Mouse (Mus musculus) heart, adult 2 months (tissue): ENCODE results near the gene Slc39a11.

ENCODE experiments used
- CTCF ChIP-seq: fragments of 200-600 bp; IDR thresholded peaks from 2 replicates; pipeline ENCODE4 v1.8.1; 2022; ENCODE audit warnings: antibody characterized with exemption, mild to moderate bottlenecking, moderate library complexity
- EP300 ChIP-seq: fragments of 200-500 bp; IDR thresholded peaks from 2 replicates; pipeline ENCODE4 v1.6.1; 2011; ENCODE audit warnings: low read depth, low read length, control low read depth; ENCODE audit not compliant: insufficient read depth
- POLR2A ChIP-seq: fragments of 200-500 bp; IDR thresholded peaks from 2 replicates; pipeline ENCODE4 v1.6.1; 2011; ENCODE audit warnings: mild to moderate bottlenecking, low read depth, low read length, control low read depth; ENCODE audit not compliant: insufficient read depth

GRCm38 (mm10) chr11:113649353-113650210 lies at the start of gene Slc39a11:
- TF ChIP-seq CTCF (no peak), POLR2A (peak; percentile 72), EP300 (0 out of 2 replicates have a peak, but pooled peaks have one; percentile 34)
